Mouse (Mus musculus) C2C12 (cell line): ENCODE measurements around the gene Timm23. TPM values are rescaled to one million over a fixed set of nuclear protein-coding genes. Genes with fewer than 3 reads are reported as not detected.
"Not testable (repeated sequence)": the region's sequence is repeated elsewhere in the genome, so short reads cannot be mapped to it uniquely, and the experiment has no call there.

ENCODE experiments used
- H3K27me3 ChIP-seq: one replicate; pipeline ENCODE4 v1.6.1; 2011; ENCODE audit not compliant: control insufficient read depth, insufficient read depth, insufficient read length
- H3K36me3 ChIP-seq: one replicate; pipeline ENCODE4 v1.6.1; 2011; ENCODE audit not compliant: control insufficient read depth, insufficient read depth
- H3K4me3 ChIP-seq: one replicate; pipeline ENCODE4 v1.5.1; 2011; ENCODE audit warnings: mild to moderate bottlenecking, control low read depth; ENCODE audit not compliant: poor library complexity, insufficient read depth, severe bottlenecking
- H3K79me2 ChIP-seq: one replicate; pipeline ENCODE4 v1.6.1; 2011; ENCODE audit not compliant: control insufficient read depth, insufficient read depth
- H3K79me3 ChIP-seq: one replicate; pipeline ENCODE4 v1.6.1; 2011; ENCODE audit warnings: low read depth, control low read depth
- H3ac ChIP-seq: one replicate; pipeline ENCODE3; 2011; ENCODE audit warnings: low read depth; ENCODE audit not compliant: control insufficient read depth, insufficient read length
- CEBPB ChIP-seq: IDR thresholded peaks from one replicate; pipeline ENCODE4 v1.6.1; 2011; ENCODE audit warnings: low read depth, mild to moderate bottlenecking, control low read depth, moderate library complexity
- CTCF ChIP-seq: IDR thresholded peaks from one replicate; pipeline ENCODE4 v1.5.1; 2011; ENCODE audit not compliant: control insufficient read depth, insufficient read depth, insufficient read length
- FOSL1 ChIP-seq: IDR thresholded peaks from one replicate; pipeline ENCODE4 v1.8.0; 2011; ENCODE audit warnings: mild to moderate bottlenecking, low read length; ENCODE audit not compliant: poor library complexity, insufficient read depth, severe bottlenecking
- MAX ChIP-seq: IDR thresholded peaks from one replicate; pipeline ENCODE4 v1.6.1; 2011; ENCODE audit warnings: mild to moderate bottlenecking, control low read depth
- MYOD1 ChIP-seq: IDR thresholded peaks from one replicate; pipeline ENCODE4 v1.6.1; 2011; ENCODE audit warnings: low read depth; ENCODE audit not compliant: control insufficient read depth, insufficient read length
- MYOG ChIP-seq: IDR thresholded peaks from one replicate; pipeline ENCODE4 v1.6.1; 2011; ENCODE audit not compliant: control insufficient read depth, insufficient read length; ENCODE audit errors: extremely low read depth
- USF1 ChIP-seq: IDR thresholded peaks from one replicate; pipeline ENCODE4 v1.6.1; 2011; ENCODE audit warnings: low read depth, mild to moderate bottlenecking, control low read depth, moderate library complexity
- polyA plus RNA-seq: library from polyadenylated mRNA; unstranded; fragments of >200 nt; fragmentation: generic; extraction: Trizol; gene quantifications from one replicate; pipeline ENCODE4 v1.2.1, GENCODE M21; 2012; ENCODE audit warnings: missing spikeins

Gene Timm23
- polyA plus RNA-seq, 1 experiment = 300 TPM

GRCm38 (mm10) chr14:32145809-32146511 is 55.7 kb downstream of the Timm23 start:
- Histone ChIP-seq H3K79me2 (no peaks in the 10 kb centered on the region), H3ac (no peak overlapping the region), H3K4me3 (no peak overlapping the region), H3K79me3 (no peaks in the 10 kb centered on the region), H3K36me3 (no peaks in the 10 kb centered on the region), H3K27me3 (peaks cover 4% of the 10 kb centered on the region)
- TF ChIP-seq CEBPB (no peak), USF1 (no peak), MYOD1 (no peak), FOSL1 (no peak), MAX (no peak), MYOG (no peak), CTCF (no peak)

- Histone ChIP-seq H3K79me2 (no peaks in the 10 kb centered on the region), H3ac (no peak overlapping the region), H3K79me3 (no peaks in the 10 kb centered on the region), H3K4me3 (no peak overlapping the region), H3K36me3 (no peaks in the 10 kb centered on the region), H3K27me3 (peaks cover 4% of the 10 kb centered on the region)
- TF ChIP-seq CEBPB (no peak), MAX (no peak), MYOG (no peak), FOSL1 (no peak), MYOD1 (no peak), CTCF (no peak), USF1 (no peak)
These were observed 56.3 kb downstream of the Timm23 start for GRCm38 (mm10) chr14:32145401-32145800.

- Histone ChIP-seq H3K4me3 (no peak overlapping the region), H3K79me2 (no peaks in the 10 kb centered on the region), H3ac (no peak overlapping the region), H3K79me3 (no peaks in the 10 kb centered on the region), H3K36me3 (no peaks in the 10 kb centered on the region), H3K27me3 (peaks cover 4% of the 10 kb centered on the region)
- no peak for TF ChIP-seq FOSL1
- TF ChIP-seq MAX = no peak
- no peak for TF ChIP-seq CEBPB
- no peak for TF ChIP-seq USF1
- no peak for TF ChIP-seq CTCF
- no peak for TF ChIP-seq MYOG
- no peak for TF ChIP-seq MYOD1
These were observed 57.0 kb downstream of the Timm23 start for GRCm38 (mm10) chr14:32144734-32145133.

DNA sequence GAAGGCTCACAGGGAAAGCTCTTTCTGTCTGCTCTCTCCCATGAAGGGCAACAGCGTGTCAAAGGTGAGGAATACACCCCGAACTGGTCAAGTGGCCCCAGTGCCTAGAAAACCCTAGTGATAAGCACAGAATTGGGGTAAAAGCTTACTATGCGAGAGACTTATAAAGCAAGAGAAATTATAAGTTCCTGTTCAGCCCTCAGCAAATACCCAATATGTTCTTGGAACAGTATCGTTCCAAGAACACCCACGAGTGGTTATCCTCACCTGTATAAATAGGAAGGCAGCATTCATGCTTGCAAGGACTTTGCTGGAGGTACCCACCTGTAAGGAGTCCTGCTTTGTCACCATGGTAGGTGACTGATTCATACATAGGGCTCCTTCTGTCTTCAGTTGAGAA is 60.0 kb downstream of the Timm23 start, which contains the start of gene Msmb:
TSS of gene Msmb (plus strand) at position 301 of the 400 bp plus-strand sequence.
- no peak within 1 kb of the TSS for H3ac ChIP-seq
- no peak for TF ChIP-seq CTCF
- TF ChIP-seq MYOG = no peak
- no peak for TF ChIP-seq CEBPB
- no peak for TF ChIP-seq USF1
- no peak for TF ChIP-seq MAX
- TF ChIP-seq FOSL1 = no peak
- TF ChIP-seq MYOD1 = no peak
- no peaks in the 10 kb centered on the region for H3K79me3 ChIP-seq
- H3K27me3 ChIP-seq = no peaks in the 10 kb centered on the region
- no peaks in the 10 kb centered on the region for H3K36me3 ChIP-seq
- H3K79me2 ChIP-seq = no peaks in the 10 kb centered on the region
- H3K4me3 ChIP-seq = no peak within 1 kb of the TSS

- no peak for TF ChIP-seq FOSL1
- H3K36me3 ChIP-seq = no peaks in the 10 kb centered on the region
- H3ac ChIP-seq = no peak overlapping the region
- H3K27me3 ChIP-seq = no peaks in the 10 kb centered on the region
- H3K79me3 ChIP-seq = no peaks in the 10 kb centered on the region
- H3K79me2 ChIP-seq = no peaks in the 10 kb centered on the region
- H3K4me3 ChIP-seq = no peak overlapping the region
These were observed 61.2 kb downstream of the Timm23 start for GRCm38 (mm10) chr14:32140359-32140965.

- H3K36me3 ChIP-seq, H3K27me3 ChIP-seq, H3K79me3 ChIP-seq, H3K4me3 ChIP-seq, H3ac ChIP-seq, H3K79me2 ChIP-seq: not testable (repeated sequence)
These were observed 65.2 kb downstream of the Timm23 start for GRCm38 (mm10) chr14:32136467-32136866.
